Mouse (Mus musculus) embryo, embryonic 10.5 days (tissue): Measurements from ENCODE around the gene Olfr1308.

ENCODE experiments used
- DNase-seq: peaks from one replicate; pipeline ENCODE4 v3.0.0-alpha.2; 2015; ENCODE audit warnings: low spot score

Olfr1308 gene

DNA sequence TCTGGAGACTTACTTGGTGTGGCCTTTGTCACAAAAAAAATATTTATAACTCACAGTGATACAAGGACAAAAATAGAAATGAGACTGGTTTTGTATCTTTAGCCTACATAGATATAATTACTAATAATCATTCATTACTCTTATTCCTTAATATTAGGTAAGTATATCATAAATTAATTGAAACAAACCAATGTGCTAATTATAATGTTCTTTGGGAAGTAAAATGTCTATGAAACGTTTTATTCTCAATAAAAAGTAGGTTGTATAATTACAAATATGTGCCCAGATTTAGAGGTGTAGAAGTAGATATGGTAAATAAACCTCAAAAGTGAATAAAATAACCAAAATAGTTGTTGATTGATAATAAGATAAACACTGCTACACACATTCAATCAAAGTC lies at the start of gene Olfr1308:
Gene Olfr1308, minus strand, starts transcription at position 101 of the 400 bp plus-strand sequence.
- DNase-seq = no peak

DNA sequence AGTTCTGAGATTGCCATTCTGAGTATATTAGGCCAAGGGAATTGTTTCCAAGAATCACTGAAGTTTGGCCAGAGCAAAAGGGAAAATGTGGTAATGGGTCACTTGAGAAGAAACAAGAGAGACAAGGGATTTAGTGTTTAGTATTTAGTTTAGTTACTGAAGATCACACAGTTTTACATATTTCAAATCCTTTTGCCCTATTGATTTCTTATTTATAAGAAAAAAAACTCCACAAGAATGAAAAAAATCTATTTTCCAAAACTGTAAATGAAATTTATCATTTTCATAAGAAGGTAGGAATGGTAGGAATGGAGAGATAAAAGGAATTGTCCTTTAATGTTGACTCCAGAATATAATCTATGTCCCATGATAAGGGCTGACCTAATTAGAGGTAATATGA lies 47.9 kb upstream of the Olfr1308 start, which contains the start of gene Olfr1310:
Gene Olfr1310, minus strand, starts transcription at position 101 of the 400 bp plus-strand sequence.
- no peak for DNase-seq

DNA sequence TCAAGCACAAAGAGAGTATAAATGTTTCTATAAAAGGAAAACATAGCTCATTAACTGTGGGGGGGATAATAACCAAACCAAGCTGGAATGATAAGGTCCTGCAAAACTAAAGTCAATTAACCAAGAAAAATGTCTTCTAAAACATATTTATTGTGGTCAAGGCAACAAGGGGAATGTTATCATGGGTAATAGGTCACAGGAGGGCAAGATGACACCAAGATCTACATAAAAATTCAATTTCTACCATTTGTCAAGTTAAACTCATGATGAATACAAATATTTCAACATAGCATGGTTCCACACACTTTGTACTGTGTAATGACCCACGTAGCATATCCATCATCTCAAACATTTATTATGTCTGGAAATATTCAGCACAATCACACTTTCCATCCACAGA lies 25.4 kb upstream of the Olfr1308 start, which contains the start of gene Olfr1309:
Gene Olfr1309, minus strand, starts transcription at position 101 of the 400 bp plus-strand sequence.
- no peak for DNase-seq

DNA sequence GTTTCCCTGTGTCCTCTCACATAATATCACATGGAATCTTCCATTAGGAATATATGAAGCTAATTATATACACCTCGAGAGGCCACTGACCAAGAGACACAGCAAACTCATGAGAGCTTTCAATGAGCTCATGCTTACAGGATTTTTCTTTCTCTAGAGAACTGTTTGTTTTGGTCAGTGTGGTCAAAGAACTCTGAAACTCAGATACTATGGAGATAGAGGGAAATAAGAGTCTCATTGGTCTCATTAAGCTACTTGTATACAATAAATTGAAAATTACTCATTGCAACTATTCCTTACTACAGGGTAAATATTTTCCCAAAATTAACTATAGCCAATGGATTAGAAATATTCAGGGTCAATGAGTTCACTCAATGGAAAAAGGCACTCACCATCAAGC lies 15.4 kb downstream of the Olfr1308 start, which contains the start of gene Olfr1307:
Gene Olfr1307, minus strand, starts transcription at position 101 of the 400 bp plus-strand sequence.
- DNase-seq = no peak

DNA sequence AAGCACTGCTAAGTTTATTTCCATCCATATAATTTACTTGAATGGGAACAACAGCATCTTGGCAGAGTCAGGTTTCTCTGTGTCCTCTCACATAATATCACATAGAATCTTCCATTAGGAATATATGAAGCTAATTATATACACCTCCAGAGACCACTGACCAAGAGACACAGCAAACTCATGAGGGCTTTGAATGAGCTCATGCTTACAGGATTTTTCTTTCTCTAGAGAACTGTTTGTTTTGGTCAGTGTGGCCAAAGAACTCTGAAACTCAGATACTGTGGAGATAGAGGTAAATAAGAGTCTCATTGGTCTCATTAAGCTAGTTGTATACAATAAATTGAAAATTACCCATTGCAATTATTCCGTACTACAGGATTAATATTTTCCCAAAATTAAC lies 48.6 kb downstream of the Olfr1308 start, which contains the start of gene Olfr1306:
Gene Olfr1306, minus strand, starts transcription at position 101 of the 400 bp plus-strand sequence.
- DNase-seq = no peak
